Mouse (Mus musculus): ENCODE data around the gene Hoxc13.

Gene Hoxc13

DNA sequence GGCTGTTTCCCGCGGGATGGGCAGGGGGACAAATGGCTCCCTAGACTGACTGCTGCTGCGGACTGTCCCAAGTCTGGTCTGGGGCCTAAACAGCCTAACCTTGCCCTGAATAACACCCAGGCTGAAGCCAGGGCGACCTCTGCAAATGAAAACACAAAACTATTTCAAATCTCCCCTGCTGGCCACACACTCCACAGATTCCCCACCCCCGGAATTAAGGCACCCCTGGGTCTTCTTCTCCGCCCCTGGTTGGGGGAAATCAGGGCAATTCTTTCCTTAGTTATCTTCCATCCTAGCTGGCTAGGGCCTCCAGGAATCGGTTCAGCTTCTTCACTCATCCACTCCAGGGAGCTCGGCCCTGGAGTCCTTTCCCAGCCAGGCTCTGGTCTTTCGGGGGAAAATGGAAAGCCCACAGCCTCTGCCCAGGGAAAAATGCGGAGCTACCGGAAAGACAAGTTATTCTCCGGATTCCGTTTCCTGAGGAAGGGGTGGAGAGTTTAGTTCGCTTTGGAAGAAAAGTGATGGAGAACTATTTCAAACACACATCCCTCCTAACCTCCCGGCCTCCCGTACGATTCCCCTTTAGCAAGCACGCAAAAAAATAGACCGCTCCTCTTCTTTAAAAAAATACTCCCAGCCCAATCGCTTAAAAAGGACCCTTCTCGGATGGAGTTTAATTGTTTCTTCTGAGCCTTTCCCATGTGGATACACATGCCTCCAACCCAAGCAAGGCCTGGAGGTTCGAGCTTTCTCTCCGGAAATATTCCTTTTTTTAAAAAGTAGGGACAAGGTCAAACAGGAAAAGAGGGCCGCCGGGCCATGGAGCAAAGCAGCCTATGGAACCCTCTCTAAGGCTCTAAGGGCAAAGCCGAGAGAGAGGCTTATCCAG, 44.3 kb downstream of the Hoxc13 start:
- no peak for DNase-seq

DNA sequence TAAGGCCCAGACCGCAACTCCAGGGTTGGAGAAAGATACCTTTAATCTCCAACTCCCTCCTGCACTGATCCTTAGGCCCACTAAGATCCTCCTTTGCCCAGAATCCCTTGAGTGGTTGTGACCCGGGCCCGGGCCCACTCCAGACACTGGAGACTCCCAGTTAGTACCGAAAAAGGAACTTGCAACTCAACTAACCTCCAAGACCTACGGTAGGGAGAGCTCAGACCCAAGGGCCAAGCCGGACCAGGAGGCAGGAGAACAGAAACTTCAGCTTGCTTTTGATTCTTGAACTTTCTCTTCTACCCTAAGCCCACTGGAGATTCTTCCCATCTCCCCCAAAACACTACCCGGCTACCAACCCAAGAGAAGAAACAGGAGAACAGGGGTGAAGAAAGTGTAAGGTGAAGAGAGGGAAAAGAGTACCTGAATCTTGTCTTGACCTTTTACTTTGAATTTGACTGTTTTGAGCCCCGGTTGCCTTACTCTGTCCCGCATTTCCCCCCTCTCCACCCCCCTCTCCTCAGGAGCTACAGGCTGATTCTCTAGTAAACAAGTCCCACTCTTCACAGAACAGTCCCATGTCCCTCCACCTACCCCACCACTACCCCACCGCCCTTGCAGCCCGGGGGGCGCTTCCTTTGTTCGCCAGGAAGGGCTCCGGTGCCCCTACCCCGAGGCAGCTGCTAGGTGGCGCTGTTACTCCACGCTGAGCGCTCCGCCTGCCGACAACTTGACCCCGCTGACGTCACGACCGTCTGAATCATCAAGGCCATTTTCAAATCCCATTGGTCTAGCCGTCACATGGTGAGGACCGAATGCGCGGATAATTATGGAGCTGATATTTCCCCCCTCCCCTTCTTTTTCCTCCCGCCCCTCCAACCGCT, 45.2 kb downstream of the Hoxc13 start:
- peak; percentile 58 for DNase-seq

DNA sequence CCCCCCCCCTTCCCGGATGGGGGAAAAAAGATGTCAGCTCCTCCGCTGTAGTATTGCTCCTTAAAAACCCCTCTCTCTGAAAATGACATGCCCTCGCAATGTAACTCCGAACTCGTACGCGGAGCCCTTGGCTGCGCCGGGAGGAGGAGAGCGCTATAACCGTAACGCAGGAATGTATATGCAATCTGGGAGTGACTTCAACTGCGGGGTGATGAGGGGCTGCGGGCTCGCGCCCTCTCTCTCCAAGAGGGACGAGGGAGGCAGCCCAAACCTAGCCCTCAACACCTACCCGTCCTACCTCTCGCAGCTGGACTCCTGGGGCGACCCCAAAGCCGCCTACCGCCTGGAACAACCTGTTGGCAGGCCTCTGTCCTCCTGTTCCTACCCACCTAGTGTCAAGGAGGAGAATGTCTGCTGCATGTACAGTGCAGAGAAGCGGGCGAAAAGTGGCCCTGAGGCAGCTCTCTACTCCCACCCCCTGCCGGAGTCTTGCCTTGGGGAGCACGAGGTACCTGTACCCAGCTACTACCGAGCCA, 45.9 kb downstream of the Hoxc13 start, which contains the start of gene Hoxc10:
Hoxc10 (plus strand) TSS at position 21 of the 536 bp plus-strand sequence.
- no peak for DNase-seq

DNA sequence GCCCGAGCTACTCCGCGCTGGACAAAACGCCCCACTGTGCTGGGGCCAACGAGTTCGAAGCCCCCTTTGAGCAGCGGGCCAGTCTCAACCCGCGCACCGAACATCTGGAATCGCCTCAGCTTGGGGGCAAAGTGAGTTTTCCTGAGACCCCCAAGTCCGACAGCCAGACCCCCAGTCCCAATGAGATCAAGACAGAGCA, 46.3 kb downstream of the Hoxc13 start, which contains the start of gene Hoxc5:
Hoxc5 (plus strand) TSS at position 132 of the 199 bp plus-strand sequence.
- no peak for DNase-seq

DNA sequence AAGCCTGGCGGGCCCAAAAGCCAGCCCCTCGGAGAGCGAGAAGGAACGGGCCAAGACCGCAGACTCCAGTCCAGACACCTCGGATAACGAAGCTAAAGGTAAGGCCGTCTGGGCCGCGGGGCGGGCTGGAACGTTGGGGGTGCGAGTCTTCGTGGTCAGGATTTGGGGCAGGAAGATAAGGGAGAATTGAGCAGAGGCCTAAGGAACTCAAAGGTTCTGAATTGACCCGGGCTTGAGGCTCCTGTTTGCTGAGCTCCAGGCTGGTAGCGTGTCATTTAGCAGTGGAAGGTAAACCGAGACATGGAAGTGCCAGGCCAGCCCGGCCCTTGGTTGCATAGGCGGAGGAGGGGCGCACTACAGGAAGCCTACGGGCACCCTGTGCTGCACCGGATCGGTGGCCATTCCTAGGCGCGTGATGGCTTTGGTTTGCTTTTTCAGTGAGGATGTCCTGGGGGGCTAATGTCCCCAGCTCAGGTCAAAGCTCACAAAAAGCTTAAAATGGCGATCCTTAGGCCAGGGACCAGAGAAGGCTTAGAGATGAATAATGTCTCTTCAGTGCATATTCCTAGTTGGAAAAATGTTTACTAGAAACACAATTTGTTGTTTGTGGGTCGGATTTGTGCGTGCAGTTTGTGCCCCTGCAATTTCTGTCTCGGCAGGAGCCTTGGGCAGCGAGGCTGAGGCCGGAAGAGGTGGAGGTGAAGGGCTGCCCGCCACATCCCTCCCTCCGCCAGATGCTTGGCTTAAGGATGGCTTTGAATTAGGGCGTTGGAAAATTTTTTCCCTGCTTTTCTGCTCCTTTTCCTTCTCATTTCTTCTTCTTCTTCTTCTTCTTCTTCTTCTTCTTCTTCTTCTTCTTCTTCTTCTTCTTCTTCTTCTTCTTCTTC, 46.9 kb downstream of the Hoxc13 start:
- DNase-seq: no peak

- no peak for DNase-seq
Observed at GRCm38 (mm10) chr15:102969296-102969695, 48.4 kb downstream of the Hoxc13 start.

- no peak for DNase-seq
Observed at GRCm38 (mm10) chr15:102970740-102971139, 49.8 kb downstream of the Hoxc13 start.

GRCm38 (mm10) chr15:102972254-102972653, 51.4 kb downstream of the Hoxc13 start:
- DNase-seq: no peak

- no peak for DNase-seq
Observed at GRCm38 (mm10) chr15:102972753-102973152, 51.9 kb downstream of the Hoxc13 start.

DNA sequence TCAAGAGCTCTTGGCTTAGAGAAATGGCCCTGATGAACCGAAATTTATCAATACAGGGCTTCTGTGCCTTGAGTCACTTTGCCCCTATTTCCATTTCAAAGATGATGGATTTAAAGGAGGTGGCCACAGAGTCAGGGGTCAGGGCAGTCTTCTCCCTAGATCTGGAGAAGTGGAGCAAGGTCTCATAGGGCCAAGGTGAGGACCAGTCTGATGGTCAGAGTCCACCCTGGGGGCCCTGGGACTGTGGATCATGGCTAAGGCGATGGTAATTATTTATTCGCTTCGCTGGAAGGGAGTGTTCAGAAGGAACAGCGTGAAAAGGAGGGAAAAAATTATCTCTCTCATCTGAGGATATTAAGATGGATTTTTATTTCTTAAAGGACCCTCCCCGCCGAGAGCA, 54.1 kb downstream of the Hoxc13 start:
- DNase-seq: no peak

DNA sequence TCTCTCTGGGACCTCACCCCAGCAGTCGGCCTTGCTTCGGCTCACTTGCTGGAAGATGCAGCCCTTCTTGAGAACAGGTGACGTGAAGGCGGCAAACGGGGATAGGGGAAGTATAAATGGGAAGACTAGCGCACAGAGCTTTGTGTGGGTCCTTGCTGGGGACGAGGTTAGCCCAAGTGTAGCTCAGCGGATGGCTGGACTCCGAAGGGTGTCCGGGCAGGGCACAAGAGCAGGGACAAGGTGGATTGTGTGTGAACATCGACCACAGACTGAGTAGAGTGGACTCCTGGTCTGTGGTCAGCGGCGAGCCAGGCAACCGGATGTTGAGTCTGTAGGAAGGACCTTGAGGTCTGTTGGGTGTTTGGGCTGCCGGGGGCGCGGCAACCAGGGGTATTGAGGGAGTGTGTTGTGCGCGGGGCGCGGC, 54.8 kb downstream of the Hoxc13 start:
- no peak for DNase-seq

DNA sequence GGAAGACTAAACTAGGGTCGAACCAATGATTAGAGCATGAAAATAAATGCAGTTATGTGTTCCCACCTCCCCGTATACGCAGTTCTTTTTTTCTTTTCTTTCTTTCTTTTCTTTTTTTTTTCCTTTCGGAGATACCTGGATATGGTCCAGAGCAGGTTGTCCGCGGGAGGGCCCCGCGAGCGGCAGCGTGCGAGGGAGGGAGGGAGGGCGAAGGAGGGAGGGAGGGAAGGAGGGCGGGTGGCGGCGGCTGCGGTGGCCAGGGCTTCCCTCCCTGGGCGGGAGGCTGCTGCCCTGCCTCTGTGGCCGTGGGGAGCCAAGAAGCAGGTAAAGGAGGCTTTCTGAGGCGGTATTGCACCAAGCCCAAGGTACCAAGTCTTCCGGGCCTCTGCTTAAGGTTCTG, 55.3 kb downstream of the Hoxc13 start, which contains the start of gene Hoxc9:
Hoxc9 (plus strand) TSS at position 269 of the 400 bp plus-strand sequence.
- no peak for DNase-seq

- no peak for DNase-seq
Observed at GRCm38 (mm10) chr15:102976631-102977422, 55.9 kb downstream of the Hoxc13 start.

DNA sequence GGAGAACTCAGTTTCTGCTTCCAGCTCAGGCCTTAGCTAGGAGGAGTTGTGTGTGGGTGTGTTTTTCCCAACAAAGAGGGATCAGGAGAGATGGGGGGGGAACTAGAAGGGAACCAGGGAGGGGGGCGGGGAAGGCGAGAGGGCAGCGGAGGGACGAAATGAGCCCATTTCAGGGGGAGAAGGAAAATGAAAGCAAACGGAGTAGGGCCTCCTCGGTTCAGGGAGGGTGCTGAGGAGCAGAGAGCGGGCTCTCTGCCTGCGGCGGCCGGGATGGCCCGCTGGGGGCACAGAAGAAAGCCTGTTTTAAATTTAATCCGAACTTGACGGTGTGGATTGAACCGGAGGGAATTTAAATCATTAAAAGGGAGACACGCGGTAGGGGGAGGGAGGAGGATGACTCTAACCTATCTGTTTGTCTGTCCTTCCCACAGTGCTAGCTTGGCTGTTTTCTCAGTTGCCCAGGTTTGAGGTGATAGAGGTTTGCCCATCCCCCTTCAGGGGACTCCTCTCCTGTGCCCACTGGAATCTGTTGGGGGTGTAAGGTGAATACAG, 56.6 kb downstream of the Hoxc13 start:
- DNase-seq: no peak

Data from thymus, postnatal 25 days (tissue).